In genomic region chr9:121253983-121254382, GRCm38 (mm10) we compare ENCODE assay signal across 16 mouse cellular contexts. TPM values are rescaled to one million over a fixed set of nuclear protein-coding genes. Genes with fewer than 3 reads are reported as not detected.
DNase-seq lines count a peak whose midpoint lies in the region; ATAC-seq lines count a peak whose summit lies in the region.
"Had no signal": no experiment of that assay in that cellular context is flagged by ENCODE, and none has a peak within 500 bp of the region (broad histone marks: within the 10 kb centered on the region; RNA-seq: fewer than 3 reads in every experiment).

No protein-coding gene starts in this region.

- H3K27ac ChIP-seq in heart, embryonic 15.5 days, result no peak overlapping the region
- no peak overlapping the region for H3K27ac ChIP-seq in midbrain, embryonic 15.5 days
- H3K27ac ChIP-seq: embryonic facial prominence, embryonic 13.5 days; limb, embryonic 12.5 days; neural tube, embryonic 15.5 days had no signal

- 58% methylated on average over 2 of the region's 2 CpGs for WGBS in heart, embryonic 15.5 days
- 79% methylated on average over 2 of the region's 2 CpGs for WGBS in midbrain, embryonic 15.5 days

- no peak overlapping the region for H3K4me3 ChIP-seq in heart, embryonic 15.5 days
- H3K4me3 ChIP-seq in midbrain, embryonic 15.5 days, result no peak overlapping the region
- H3K4me3 ChIP-seq: embryonic facial prominence, embryonic 13.5 days; limb, embryonic 12.5 days; neural tube, embryonic 15.5 days had no signal

- H3K4me1 ChIP-seq in heart, embryonic 15.5 days (replicated peaks), result no peaks in the 10 kb centered on the region
- H3K4me1 ChIP-seq in midbrain, embryonic 15.5 days, result no peaks in the 10 kb centered on the region
- H3K4me1 ChIP-seq: limb, embryonic 12.5 days; neural tube, embryonic 15.5 days had no signal

- no peak overlapping the region for H3K4me2 ChIP-seq in heart, embryonic 15.5 days
- no peak overlapping the region for H3K4me2 ChIP-seq in midbrain, embryonic 15.5 days
- H3K4me2 ChIP-seq: embryonic facial prominence, embryonic 13.5 days; limb, embryonic 12.5 days; neural tube, embryonic 15.5 days had no signal

- ATAC-seq in heart, embryonic 15.5 days (replicated peaks; ENCODE audit: insufficient number of reproducible peaks, insufficient read depth, low FRiP score, low read depth), result 0 out of 2 replicates have a peak, but pooled peaks have one; percentile 39
- no peak for ATAC-seq in midbrain, embryonic 15.5 days (replicated peaks)
- ATAC-seq: forebrain, postnatal 0 days; intestine, embryonic 16.5 days had no signal

- no peaks in the 10 kb centered on the region for H3K9me3 ChIP-seq in heart, embryonic 15.5 days (replicated peaks)
- no peaks in the 10 kb centered on the region for H3K9me3 ChIP-seq in midbrain, embryonic 15.5 days
- H3K9me3 ChIP-seq: embryonic facial prominence, embryonic 13.5 days; limb, embryonic 12.5 days; neural tube, embryonic 15.5 days had no signal

- no peak overlapping the region for H3K9ac ChIP-seq in heart, embryonic 15.5 days
- no peak overlapping the region for H3K9ac ChIP-seq in midbrain, embryonic 15.5 days
- H3K9ac ChIP-seq: embryonic facial prominence, embryonic 13.5 days; forebrain, postnatal 0 days; limb, embryonic 12.5 days; neural tube, embryonic 15.5 days had no signal

- H3K36me3 ChIP-seq in heart, embryonic 15.5 days, result no peaks in the 10 kb centered on the region
- H3K36me3 ChIP-seq in midbrain, embryonic 15.5 days (replicated peaks), result no peaks in the 10 kb centered on the region

- peak; percentile 37 to 81 for DNase-seq in left cerebral cortex, postnatal 14 days (ENCODE audit: low spot score in 2 of 2)
- DNase-seq in left cerebral cortex, adult 11 months (ENCODE audit: low spot score), result no peak
- DNase-seq in Muller cell, postnatal 12 days (ENCODE audit: inconsistent ontology term), result peak; percentile 28
- peak; percentile 88 for DNase-seq in adipocyte (ENCODE audit: low spot score)
- DNase-seq in kidney, postnatal 14 days, result no peak
- DNase-seq: cerebellum, postnatal 10 days; forebrain, postnatal 0 days; layer of hippocampus, adult 9-11 months; midbrain, embryonic 14.5 days; right cerebral cortex, postnatal 25 days had no signal

- intact Hi-C loops in left cerebral cortex, postnatal 14 days (cut with DNase I), result no loop called here

- no peaks in the 10 kb centered on the region for H3K27me3 ChIP-seq in heart, embryonic 15.5 days
- H3K27me3 ChIP-seq in midbrain, embryonic 15.5 days (replicated peaks), result no peaks in the 10 kb centered on the region
- H3K27me3 ChIP-seq: embryonic facial prominence, embryonic 13.5 days; limb, embryonic 12.5 days; neural tube, embryonic 15.5 days had no signal

RNA-seq across cellular contexts. Expression of gene Ulk4, which starts 23.0 kb away (rescaled TPM):
- 1 to 10 TPM; 8.8 to 8.9 TPM for total RNA-seq in left cerebral cortex, postnatal 14 days (2021)
- 89.3 and 95.4 TPM in 2 replicates for polyA plus RNA-seq in heart, embryonic 15.5 days (2015; fragmentation: Nextera tagmentation; extraction: Ambion mirVana)
- polyA plus RNA-seq in midbrain, embryonic 15.5 days (2015; fragmentation: Nextera tagmentation; extraction: Ambion mirVana), result 84.7 and 92.9 TPM in 2 replicates

RNA-seq across cellular contexts. Expression of gene Trak1, which starts 43.3 kb away (rescaled TPM):
- total RNA-seq in left cerebral cortex, postnatal 14 days (2021), result 100 to 1,000 TPM; 217 to 226 TPM
- 37.0 and 46.4 TPM in 2 replicates for polyA plus RNA-seq in heart, embryonic 15.5 days (2015; fragmentation: Nextera tagmentation; extraction: Ambion mirVana)
- polyA plus RNA-seq in midbrain, embryonic 15.5 days (2015; fragmentation: Nextera tagmentation; extraction: Ambion mirVana), result 60.7 and 61.2 TPM in 2 replicates

Comparison
In these comparisons a context has a peak if more than half of its experiments do, and no peak if none do; other contexts are left out.
1. DNase-seq: peak in left cerebral cortex, postnatal 14 days (2 of 2), Muller cell, postnatal 12 days (single experiment) and adipocyte (single experiment); none in left cerebral cortex, adult 11 months (single experiment) and kidney, postnatal 14 days (single experiment).